Mouse (Mus musculus) bone marrow macrophage, adult 2 months (primary cell): ENCODE measurements around the gene Tbce.

Experiments used
- CTCF ChIP-seq: IDR thresholded peaks from 2 replicates; pipeline ENCODE4 v1.5.1; 2012; ENCODE audit warnings: low read depth, mild to moderate bottlenecking, low read length, moderate library complexity
- POLR2A ChIP-seq: IDR thresholded peaks from 2 replicates; pipeline ENCODE4 v1.6.1; 2012; ENCODE audit warnings: mild to moderate bottlenecking, low read depth, low read length, borderline replicate concordance

DNA sequence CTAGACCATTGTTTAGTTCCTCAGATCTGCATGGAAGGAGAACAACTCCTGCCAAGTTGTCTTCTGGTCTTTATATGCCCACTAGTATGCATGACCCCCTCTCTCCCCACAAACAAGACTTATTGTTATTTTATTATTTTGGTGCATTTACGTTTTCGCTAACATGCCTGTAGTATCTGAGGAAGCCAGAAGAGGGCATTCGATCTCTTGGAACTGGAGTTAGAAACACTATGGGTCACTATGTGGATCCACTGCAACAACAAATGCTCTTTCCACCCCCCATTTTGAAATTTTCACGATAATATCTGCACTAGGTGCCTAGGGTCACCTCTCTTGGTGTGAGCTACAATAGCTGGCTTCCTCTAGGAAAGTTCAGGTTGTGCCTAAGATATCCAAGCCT is 35.4 kb downstream of the Tbce start:
- TF ChIP-seq CTCF (no peak), POLR2A (no peak)
